Mouse (Mus musculus) midbrain, postnatal 0 days (tissue): ENCODE measurements around the gene Bst2. TPM values are rescaled to one million over a fixed set of nuclear protein-coding genes. Genes with fewer than 3 reads are reported as not detected.

ENCODE experiments used
- ATAC-seq: fragments of 200-750 bp; cut with Nextera tagmentation; 2 replicates; pipeline ENCODE4 v1.8.0; 2017; ENCODE audit warnings: moderate number of reproducible peaks, mild to moderate bottlenecking, moderate TSS enrichment, moderate library complexity; ENCODE audit not compliant: low FRiP score
- DNase-seq: peaks from one replicate; pipeline ENCODE4 v3.0.0-alpha.2; 2015; ENCODE audit warnings: low spot score
- H3K27ac ChIP-seq: fragments of 300-500 bp; sonication (generic); 2 replicates; pipeline ENCODE4 v1.5.1; 2014; ENCODE audit warnings: low read depth, mild to moderate bottlenecking, low read length, mixed read lengths
- H3K27me3 ChIP-seq: fragments of 300-500 bp; sonication (generic); 2 replicates; pipeline ENCODE4 v1.6.1; 2014; ENCODE audit warnings: low read length, control low read depth, mixed read lengths; ENCODE audit not compliant: insufficient read depth
- H3K36me3 ChIP-seq: fragments of 300-500 bp; sonication (generic); 2 replicates; pipeline ENCODE4 v1.6.1; 2014; ENCODE audit warnings: low read length, control low read depth, mixed read lengths; ENCODE audit not compliant: insufficient read depth
- H3K4me1 ChIP-seq: fragments of 300-500 bp; sonication (generic); 2 replicates; pipeline ENCODE4 v1.6.1; 2014; ENCODE audit warnings: mild to moderate bottlenecking, control low read depth, antibody characterized with exemption, low read length, mixed read lengths; ENCODE audit not compliant: insufficient read depth
- H3K4me2 ChIP-seq: fragments of 300-500 bp; sonication (generic); 2 replicates; pipeline ENCODE4 v1.6.1; 2014; ENCODE audit warnings: low read depth, mild to moderate bottlenecking, low read length, mixed read lengths; ENCODE audit not compliant: poor library complexity, severe bottlenecking
- H3K4me3 ChIP-seq: fragments of 300-500 bp; sonication (generic); 2 replicates; pipeline ENCODE4 v1.5.1; 2014; ENCODE audit warnings: low read depth, mild to moderate bottlenecking, low read length, moderate library complexity
- H3K9ac ChIP-seq: fragments of 300-500 bp; sonication (generic); replicated peaks from 2 replicates; pipeline ENCODE4 v1.6.1; 2014; ENCODE audit warnings: mild to moderate bottlenecking, low read length, moderate library complexity, mixed read lengths; ENCODE audit not compliant: poor library complexity, severe bottlenecking
- H3K9me3 ChIP-seq: fragments of 300-500 bp; sonication (generic); 2 replicates; pipeline ENCODE4 v1.6.1; 2016; ENCODE audit warnings: low read length, control low read depth
- CTCF ChIP-seq: IDR thresholded peaks from 2 replicates; pipeline ENCODE4 v1.5.1; 2016; ENCODE audit warnings: antibody characterized with exemption, mild to moderate bottlenecking
- WGBS: fragments of 180-500 bp; shearing (Covaris S2); extraction: QIAGEN DNeasy Blood & Tissue Kit; methylation state at CpG from one replicate; pipeline ENCODE4 v1.1.7; 2014; 5-methylcytosine and 5-hydroxymethylcytosine counted together
- polyA plus RNA-seq: library from polyadenylated mRNA; unstranded; fragments of >200 nt; fragmentation: Nextera tagmentation; extraction: Ambion mirVana; gene quantifications from 2 replicates; pipeline ENCODE4 v1.2.1, GENCODE M21; 2015
- total RNA-seq: library from RNA; depleted of rRNA; stranded (reverse); fragments of >200 nt; gene quantifications from 2 replicates; pipeline ENCODE4 v1.2.3, GENCODE M21; 2014; rRNA removed

Bst2 gene
- total RNA-seq = 12.6 and 15.3 TPM in 2 replicates
- 15.3 and 17.6 TPM in 2 replicates for polyA plus RNA-seq

GRCm38 (mm10) chr8:71537028-71537867 lies at the start of gene Bst2:
TSS of gene Bst2 (minus strand) at chr8:71537456.
- Histone ChIP-seq H3K27ac (no peak within 1 kb of the TSS), H3K27me3 (0 out of 2 replicates have a peak, but pooled peaks cover 5% of the 10 kb centered on the region), H3K4me3 (peak within 1 kb of the TSS; percentile 30), H3K4me1 (0 out of 2 replicates have a peak, but pooled peaks cover 3% of the 10 kb centered on the region), H3K9me3 (no peaks in the 10 kb centered on the region), H3K4me2 (peak within 1 kb of the TSS; percentile 39), H3K36me3 (no peaks in the 10 kb centered on the region), H3K9ac (0 out of 2 replicates have a peak within 1 kb of the TSS, but pooled peaks have one; percentile 42)
- TF ChIP-seq CTCF = no peak
- WGBS = 3% methylated on average over 37 of the region's 37 CpGs
- ATAC-seq (no peak), DNase-seq (peak; percentile 55)

GRCm38 (mm10) chr8:71586891-71587290 lies 49.6 kb upstream of the Bst2 start:
- 0 out of 2 replicates have a peak, but pooled peaks cover 4% of the 10 kb centered on the region for H3K4me1 ChIP-seq
- no peaks in the 10 kb centered on the region for H3K9me3 ChIP-seq
- H3K4me2 ChIP-seq = no peak overlapping the region
- no peak overlapping the region for H3K4me3 ChIP-seq
- H3K36me3 ChIP-seq = peaks cover 33% of the 10 kb centered on the region
- no peak overlapping the region for H3K27ac ChIP-seq
- WGBS = 74% methylated on average over 2 of the region's 2 CpGs
- TF ChIP-seq CTCF = peak; percentile 80
- H3K27me3 ChIP-seq = no peaks in the 10 kb centered on the region
- peak; percentile 54 for DNase-seq
- no peak for ATAC-seq
- no peak overlapping the region for H3K9ac ChIP-seq

GRCm38 (mm10) chr8:71580201-71580600 lies 42.9 kb upstream of the Bst2 start:
- H3K4me3 ChIP-seq = no peak overlapping the region
- WGBS = 24% methylated on average over 9 of the region's 9 CpGs
- H3K27ac ChIP-seq = no peak overlapping the region
- no peak overlapping the region for H3K9ac ChIP-seq
- H3K9me3 ChIP-seq = no peaks in the 10 kb centered on the region
- ATAC-seq (no peak; the same call in 1 of the 2 replicates), DNase-seq (peak; percentile 39)
- TF ChIP-seq CTCF = no peak
- no peak overlapping the region for H3K4me2 ChIP-seq
- no peaks in the 10 kb centered on the region for H3K4me1 ChIP-seq
- H3K36me3 ChIP-seq = peaks cover 29% of the 10 kb centered on the region
- no peaks in the 10 kb centered on the region for H3K27me3 ChIP-seq

- WGBS = 78% methylated on average over 14 of the region's 14 CpGs
- no peak for TF ChIP-seq CTCF
- DNase-seq (no peak), ATAC-seq (no peak)
- Histone ChIP-seq H3K9ac (no peak overlapping the region), H3K4me2 (no peak overlapping the region), H3K27ac (no peak overlapping the region), H3K4me3 (no peak overlapping the region), H3K36me3 (peaks cover 21% of the 10 kb centered on the region), H3K4me1 (no peaks in the 10 kb centered on the region), H3K27me3 (no peaks in the 10 kb centered on the region), H3K9me3 (no peaks in the 10 kb centered on the region)
These were observed 42.2 kb upstream of the Bst2 start for GRCm38 (mm10) chr8:71579476-71579875.

- Histone ChIP-seq H3K9ac (no peak overlapping the region), H3K9me3 (no peaks in the 10 kb centered on the region)
- TF ChIP-seq CTCF = no peak
These were observed 41.8 kb upstream of the Bst2 start for GRCm38 (mm10) chr8:71579009-71579408.

GRCm38 (mm10) chr8:71577856-71578387 lies 40.7 kb upstream of the Bst2 start:
- H3K4me1 ChIP-seq = no peaks in the 10 kb centered on the region
- 72% methylated on average over 4 of the region's 4 CpGs for WGBS
- ATAC-seq = no peak

More at GRCm38 (mm10) chr8:71579009-71579408, 41.8 kb upstream of the Bst2 start:
- 78% methylated on average over 1 of the region's 1 CpGs for WGBS
- ATAC-seq = no peak
- DNase-seq = no peak
- Histone ChIP-seq H3K4me1 (no peaks in the 10 kb centered on the region), H3K27me3 (no peaks in the 10 kb centered on the region), H3K27ac (no peak overlapping the region), H3K4me2 (no peak overlapping the region), H3K4me3 (no peak overlapping the region), H3K36me3 (peaks cover 17% of the 10 kb centered on the region)

More at GRCm38 (mm10) chr8:71577856-71578387, 40.7 kb upstream of the Bst2 start:
- no peak overlapping the region for H3K4me3 ChIP-seq
- H3K4me2 ChIP-seq = no peak overlapping the region
- no peak for TF ChIP-seq CTCF
- H3K9me3 ChIP-seq = no peaks in the 10 kb centered on the region
- peaks cover 12% of the 10 kb centered on the region for H3K36me3 ChIP-seq
- no peak for DNase-seq
- no peaks in the 10 kb centered on the region for H3K27me3 ChIP-seq
- no peak overlapping the region for H3K9ac ChIP-seq
- no peak overlapping the region for H3K27ac ChIP-seq
